Mouse (Mus musculus) kidney, embryonic 16.5 days (tissue): Measurements from ENCODE around the gene Bms1. TPM values are rescaled to one million over a fixed set of nuclear protein-coding genes. Genes with fewer than 3 reads are reported as not detected.

ENCODE experiments used
- ATAC-seq: fragments of 200-750 bp; cut with Nextera tagmentation; 2 replicates; pipeline ENCODE4 v1.8.0; 2017; ENCODE audit warnings: moderate TSS enrichment; ENCODE audit not compliant: low FRiP score, low TSS enrichment
- H3K27ac ChIP-seq: fragments of 300-500 bp; sonication (generic); 2 replicates; pipeline ENCODE4 v1.5.1; 2014; ENCODE audit warnings: low read length
- H3K27me3 ChIP-seq: fragments of 300-500 bp; sonication (generic); 2 replicates; pipeline ENCODE4 v1.6.1; 2014; ENCODE audit warnings: low read length, control low read depth, mixed read lengths; ENCODE audit not compliant: insufficient read depth
- H3K36me3 ChIP-seq: fragments of 300-500 bp; sonication (generic); 2 replicates; pipeline ENCODE4 v1.6.1; 2014; ENCODE audit warnings: low read length, control low read depth, mixed read lengths; ENCODE audit not compliant: insufficient read depth
- H3K4me1 ChIP-seq: fragments of 300-500 bp; sonication (generic); 2 replicates; pipeline ENCODE4 v1.6.1; 2014; ENCODE audit warnings: low read length, control low read depth, mixed read lengths; ENCODE audit not compliant: insufficient read depth
- H3K4me2 ChIP-seq: fragments of 300-500 bp; sonication (generic); replicated peaks from 2 replicates; pipeline ENCODE4 v1.6.1; 2014; ENCODE audit warnings: low read depth, low read length
- H3K4me3 ChIP-seq: fragments of 300-500 bp; sonication (generic); 2 replicates; pipeline ENCODE4 v1.5.1; 2014; ENCODE audit warnings: mild to moderate bottlenecking, low read length
- H3K9ac ChIP-seq: fragments of 300-500 bp; sonication (generic); replicated peaks from 2 replicates; pipeline ENCODE4 v1.6.1; 2014; ENCODE audit warnings: low read length
- H3K9me3 ChIP-seq: fragments of 300-500 bp; sonication (generic); 2 replicates; pipeline ENCODE4 v1.6.1; 2016; ENCODE audit warnings: low read length, control low read depth
- WGBS: fragments of 180-500 bp; shearing (Covaris S2); extraction: QIAGEN DNeasy Blood & Tissue Kit; methylation state at CpG from one replicate; pipeline ENCODE4 v1.1.7; 2014; 5-methylcytosine and 5-hydroxymethylcytosine counted together
- polyA plus RNA-seq: library from polyadenylated mRNA; unstranded; fragments of >200 nt; fragmentation: Nextera tagmentation; extraction: Ambion mirVana; gene quantifications from 2 replicates; pipeline ENCODE4 v1.2.1, GENCODE M21; 2015

The Bms1 gene
- polyA plus RNA-seq, 1 experiment from 2014 or later = 40.4 TPM

DNA sequence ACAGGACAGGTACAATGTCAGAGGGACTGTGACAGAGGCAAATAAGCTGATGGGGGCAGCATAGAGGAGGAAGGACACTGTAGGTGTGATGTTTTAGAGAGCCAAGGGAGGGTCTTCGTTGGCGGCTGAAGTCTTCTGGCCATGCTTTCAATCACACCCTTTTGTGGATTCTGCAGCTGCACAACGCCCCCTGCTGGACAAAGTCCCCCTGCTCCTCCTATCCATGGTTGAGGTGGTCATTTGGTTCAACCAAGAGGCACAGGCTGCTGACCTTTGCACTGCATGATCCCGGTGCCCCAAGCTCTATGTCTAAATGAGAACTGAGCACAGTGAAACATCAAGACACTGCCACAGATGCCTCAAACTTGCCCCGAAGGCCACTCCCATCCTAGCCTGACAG lies 46.0 kb downstream of the Bms1 start:
- Histone ChIP-seq H3K9me3 (no peaks in the 10 kb centered on the region), H3K9ac (no peak overlapping the region), H3K27ac (no peak overlapping the region), H3K27me3 (peaks cover 8% of the 10 kb centered on the region; the same call in 1 of the 2 replicates), H3K4me3 (no peak overlapping the region), H3K4me1 (no peaks in the 10 kb centered on the region), H3K36me3 (no peaks in the 10 kb centered on the region), H3K4me2 (no peak overlapping the region)
- ATAC-seq = no peak
- WGBS = 30% methylated on average over 5 of the region's 5 CpGs

- Histone ChIP-seq H3K4me2 (no peak overlapping the region), H3K9me3 (no peaks in the 10 kb centered on the region), H3K9ac (no peak overlapping the region), H3K4me3 (no peak overlapping the region), H3K27me3 (peaks cover 8% of the 10 kb centered on the region; the same call in 1 of the 2 replicates), H3K27ac (no peak overlapping the region), H3K36me3 (no peaks in the 10 kb centered on the region), H3K4me1 (no peaks in the 10 kb centered on the region)
- WGBS = 62% methylated on average over 5 of the region's 5 CpGs
- ATAC-seq = no peak
Measured at GRCm38 (mm10) chr6:118372794-118373193, 46.5 kb downstream of the Bms1 start.

DNA sequence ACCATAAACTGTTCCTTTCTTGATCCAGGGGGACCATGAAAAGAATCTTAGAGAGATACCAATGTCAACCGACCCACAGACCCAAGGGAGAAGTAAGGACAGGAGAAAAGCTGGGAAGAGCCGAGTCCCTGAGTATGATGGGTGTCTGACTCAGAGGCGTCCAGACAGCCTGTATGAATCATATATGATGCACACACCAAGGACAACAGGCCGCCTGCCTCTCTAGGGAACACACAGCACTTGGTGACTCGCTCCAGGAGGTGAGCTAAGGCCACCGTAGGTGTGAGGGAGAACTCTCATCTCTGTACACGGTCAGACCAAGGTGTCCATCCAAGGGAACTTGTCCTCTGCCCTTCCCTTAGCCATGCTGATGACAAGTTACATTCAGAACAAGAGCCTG lies 51.8 kb downstream of the Bms1 start:
- no peaks in the 10 kb centered on the region for H3K4me1 ChIP-seq
- H3K36me3 ChIP-seq = no peaks in the 10 kb centered on the region
- no peak overlapping the region for H3K4me3 ChIP-seq
- no peak overlapping the region for H3K27ac ChIP-seq
- H3K9ac ChIP-seq = no peak overlapping the region
- no peaks in the 10 kb centered on the region for H3K9me3 ChIP-seq
- no peaks in the 10 kb centered on the region for H3K27me3 ChIP-seq
- WGBS = 82% methylated on average over 7 of the region's 7 CpGs
- no peak overlapping the region for H3K4me2 ChIP-seq
- no peak for ATAC-seq

DNA sequence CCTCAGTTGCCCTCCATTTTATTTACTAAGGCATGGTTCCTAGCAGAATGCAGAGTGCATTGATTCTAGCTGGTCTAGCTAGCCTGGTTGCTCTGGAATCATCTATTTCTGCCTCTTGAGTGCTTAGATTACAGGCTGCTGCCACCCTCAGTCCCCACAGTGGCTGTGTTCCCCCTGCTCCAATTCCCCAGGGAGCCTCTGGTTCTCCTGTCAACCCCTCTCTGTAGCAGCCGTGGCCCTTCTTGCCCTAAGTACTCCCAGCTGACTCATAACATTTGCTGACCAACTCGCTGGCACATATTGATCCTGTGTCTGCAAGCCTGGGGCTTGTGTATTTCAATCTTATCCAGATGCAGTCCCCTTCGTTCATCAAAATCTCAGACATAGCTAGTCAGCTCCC lies 53.1 kb downstream of the Bms1 start:
- WGBS = 56% methylated on average over 3 of the region's 3 CpGs
- peaks cover 4% of the 10 kb centered on the region; the same call in 1 of the 2 replicates for H3K9me3 ChIP-seq
- no peak overlapping the region for H3K9ac ChIP-seq
- H3K27ac ChIP-seq = no peak overlapping the region
- ATAC-seq = no peak
- no peaks in the 10 kb centered on the region for H3K4me1 ChIP-seq
- no peak overlapping the region for H3K4me3 ChIP-seq
- no peak overlapping the region for H3K4me2 ChIP-seq
- no peaks in the 10 kb centered on the region for H3K36me3 ChIP-seq
- H3K27me3 ChIP-seq = no peaks in the 10 kb centered on the region

DNA sequence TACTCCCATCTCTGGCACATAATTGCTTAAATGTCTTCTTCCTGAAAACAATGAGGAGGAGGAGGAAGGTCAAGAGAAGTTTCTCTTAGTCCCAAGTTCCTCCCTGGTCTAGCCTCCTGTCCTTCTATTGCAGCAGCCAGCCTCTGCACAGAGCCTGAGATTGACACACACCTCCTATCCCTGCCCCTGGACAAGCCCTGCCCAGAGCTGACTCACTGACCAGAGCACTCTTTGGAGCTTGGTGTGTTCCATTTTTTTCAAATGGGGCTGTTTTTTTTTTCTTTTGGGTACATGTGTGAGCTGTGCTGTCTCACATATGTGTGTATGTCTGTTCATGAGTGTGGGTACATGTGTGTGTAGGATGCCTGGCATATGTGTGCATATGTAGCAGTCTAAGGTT lies 53.5 kb downstream of the Bms1 start:
- no peaks in the 10 kb centered on the region for H3K4me1 ChIP-seq
- H3K27ac ChIP-seq = no peak overlapping the region
- no peak for ATAC-seq
- peaks cover 4% of the 10 kb centered on the region; the same call in 1 of the 2 replicates for H3K9me3 ChIP-seq
- no peaks in the 10 kb centered on the region for H3K27me3 ChIP-seq
- no peaks in the 10 kb centered on the region for H3K36me3 ChIP-seq
- no peak overlapping the region for H3K9ac ChIP-seq
- no peak overlapping the region for H3K4me2 ChIP-seq
- H3K4me3 ChIP-seq = no peak overlapping the region

GRCm38 (mm10) chr6:118350342-118350741 lies 68.9 kb downstream of the Bms1 start:
- no peak overlapping the region for H3K4me2 ChIP-seq
- no peak overlapping the region for H3K27ac ChIP-seq
- 46% methylated on average over 12 of the region's 12 CpGs for WGBS
- no peaks in the 10 kb centered on the region for H3K36me3 ChIP-seq
- no peak overlapping the region for H3K4me3 ChIP-seq
- H3K9me3 ChIP-seq = no peaks in the 10 kb centered on the region
- no peak for ATAC-seq
- H3K4me1 ChIP-seq = no peaks in the 10 kb centered on the region
- H3K9ac ChIP-seq = no peak overlapping the region
- H3K27me3 ChIP-seq = no peaks in the 10 kb centered on the region

GRCm38 (mm10) chr6:118348186-118348585 lies 71.1 kb downstream of the Bms1 start:
- H3K36me3 ChIP-seq = no peaks in the 10 kb centered on the region

DNA sequence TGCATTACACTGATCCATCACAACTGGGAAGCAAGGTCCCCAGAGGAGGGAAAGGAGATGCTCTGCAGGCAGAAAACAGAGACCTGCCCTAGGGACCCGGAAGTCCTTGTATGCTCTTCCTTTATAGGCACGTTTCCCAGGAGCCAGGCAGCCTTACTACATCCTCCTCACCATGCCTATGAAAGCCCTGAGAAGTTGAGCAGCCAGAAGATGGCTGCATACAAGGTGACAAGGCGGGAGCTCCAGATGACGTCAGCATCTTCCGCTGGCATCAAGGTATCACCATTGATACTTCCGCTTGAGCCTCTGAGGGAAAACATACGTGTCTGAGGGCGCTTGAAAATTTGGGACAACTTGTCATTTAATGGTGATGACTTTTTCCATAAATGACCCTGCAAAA lies 72.0 kb downstream of the Bms1 start:
- H3K36me3 ChIP-seq = no peaks in the 10 kb centered on the region
- no peak overlapping the region for H3K4me3 ChIP-seq
- no peaks in the 10 kb centered on the region for H3K27me3 ChIP-seq
- no peak overlapping the region for H3K4me2 ChIP-seq
- ATAC-seq = no peak
- no peak overlapping the region for H3K9ac ChIP-seq
- no peaks in the 10 kb centered on the region for H3K9me3 ChIP-seq
- no peaks in the 10 kb centered on the region for H3K4me1 ChIP-seq
- 85% methylated on average over 8 of the region's 8 CpGs for WGBS
- H3K27ac ChIP-seq = no peak overlapping the region

More at GRCm38 (mm10) chr6:118348186-118348585, 71.1 kb downstream of the Bms1 start:
- no peaks in the 10 kb centered on the region for H3K4me1 ChIP-seq
- H3K27ac ChIP-seq = no peak overlapping the region
- no peak overlapping the region for H3K9ac ChIP-seq
- 72% methylated on average over 3 of the region's 3 CpGs for WGBS
- H3K27me3 ChIP-seq = no peaks in the 10 kb centered on the region
- no peak overlapping the region for H3K4me3 ChIP-seq
- no peak overlapping the region for H3K4me2 ChIP-seq
- no peaks in the 10 kb centered on the region for H3K9me3 ChIP-seq
- ATAC-seq = no peak

DNA sequence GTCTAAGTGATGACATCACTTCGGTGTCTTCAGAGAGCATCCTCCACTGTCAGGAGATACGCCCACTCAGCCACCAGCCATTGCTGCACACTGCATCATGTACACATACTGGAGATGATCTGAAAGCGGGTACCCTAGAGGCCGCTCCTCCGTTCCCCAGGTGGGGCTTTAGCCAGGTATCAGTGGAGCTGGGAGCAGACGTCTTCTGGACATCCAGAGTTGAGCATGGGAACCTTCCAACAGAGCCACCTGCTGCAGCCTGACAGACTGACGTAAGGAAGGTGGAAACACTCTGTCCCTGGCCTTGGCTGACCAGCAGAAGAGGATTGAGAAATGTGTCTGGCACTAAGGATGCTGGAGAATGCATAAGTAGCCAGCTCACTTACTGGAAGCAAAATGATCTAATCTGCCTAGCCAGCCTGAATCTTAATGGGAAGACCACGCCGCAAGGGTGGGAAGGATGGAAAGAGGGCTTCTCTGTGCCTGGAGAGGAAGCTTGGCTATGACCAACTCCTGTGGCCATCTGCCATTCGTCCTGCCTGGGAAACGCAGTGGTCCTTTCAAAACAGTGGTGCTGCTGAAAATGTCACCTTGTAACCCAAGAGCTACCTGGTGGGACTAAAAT lies 77.3 kb downstream of the Bms1 start:
- H3K27ac ChIP-seq = no peak overlapping the region
- H3K9me3 ChIP-seq = no peaks in the 10 kb centered on the region
- no peaks in the 10 kb centered on the region for H3K36me3 ChIP-seq
- no peak overlapping the region for H3K4me2 ChIP-seq
- H3K27me3 ChIP-seq = no peaks in the 10 kb centered on the region
- no peak overlapping the region for H3K4me3 ChIP-seq
- no peak overlapping the region for H3K9ac ChIP-seq
- ATAC-seq = no peak
- no peaks in the 10 kb centered on the region for H3K4me1 ChIP-seq
- WGBS = 89% methylated on average over 11 of the region's 11 CpGs

DNA sequence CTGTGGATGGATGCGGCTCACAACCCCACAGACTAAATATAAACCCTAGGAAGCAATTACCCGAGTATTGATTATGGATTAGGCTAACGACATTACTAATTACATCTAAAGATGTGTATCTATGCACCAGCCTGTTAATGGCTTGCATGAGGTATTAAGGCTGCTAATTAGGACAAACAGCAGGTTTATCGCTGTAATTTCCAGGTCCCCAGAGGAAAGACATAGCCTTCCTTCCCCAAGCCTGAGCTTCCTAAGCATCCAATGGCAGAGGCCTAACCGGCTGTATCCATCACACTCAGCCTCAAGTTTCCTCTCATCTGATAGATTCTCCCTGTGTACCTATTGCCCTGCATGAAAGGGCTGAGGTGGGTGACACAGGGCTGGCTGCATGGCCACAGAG lies 81.6 kb downstream of the Bms1 start:
- no peaks in the 10 kb centered on the region for H3K9me3 ChIP-seq
- 87% methylated on average over 5 of the region's 5 CpGs for WGBS
- no peak overlapping the region for H3K27ac ChIP-seq
- H3K4me2 ChIP-seq = no peak overlapping the region
- H3K27me3 ChIP-seq = no peaks in the 10 kb centered on the region
- no peaks in the 10 kb centered on the region for H3K36me3 ChIP-seq
- H3K4me3 ChIP-seq = no peak overlapping the region
- no peak for ATAC-seq
- H3K9ac ChIP-seq = no peak overlapping the region
- no peaks in the 10 kb centered on the region for H3K4me1 ChIP-seq
